Mouse (Mus musculus) layer of hippocampus, postnatal 36 days (tissue): ENCODE measurements around the gene Eif4b. TPM values are rescaled to one million over a fixed set of nuclear protein-coding genes. Genes with fewer than 3 reads are reported as not detected.

Experiments used
- DNase-seq, 2 experiments: peaks; one replicate each; pipeline ENCODE4 v3.0.0; 2022
- total RNA-seq, 2 experiments: library from RNA; stranded (reverse); gene quantifications; 2 replicates each; pipeline ENCODE4 v1.2.3; 2021

The Eif4b gene
- total RNA-seq, 2 experiments from 2014 or later: 179 to 182 TPM

- DNase-seq: no peak
Measured at GRCm38 (mm10) chr15:102102548-102103121, 29.1 kb downstream of the Eif4b start.

- no peak for DNase-seq
Measured at GRCm38 (mm10) chr15:102103371-102103946, 29.9 kb downstream of the Eif4b start.

GRCm38 (mm10) chr15:102103947-102104555 is 30.5 kb downstream of the Eif4b start:
- no peak for DNase-seq

- DNase-seq: no peak
Measured at GRCm38 (mm10) chr15:102105360-102105759, 31.8 kb downstream of the Eif4b start.

- no peak for DNase-seq
Measured at GRCm38 (mm10) chr15:102105764-102106730, 32.5 kb downstream of the Eif4b start.

- DNase-seq: no peak
Measured at GRCm38 (mm10) chr15:102106754-102107456, 33.3 kb downstream of the Eif4b start.

GRCm38 (mm10) chr15:102107689-102108573 is 34.4 kb downstream of the Eif4b start:
- DNase-seq: no peak

GRCm38 (mm10) chr15:102108651-102109525 is 35.3 kb downstream of the Eif4b start:
- DNase-seq: peak; percentile 72 to 82

GRCm38 (mm10) chr15:102110271-102110670 is 36.7 kb downstream of the Eif4b start:
- DNase-seq: no peak

- no peak for DNase-seq
Measured at GRCm38 (mm10) chr15:102110701-102111494, 37.3 kb downstream of the Eif4b start.

- DNase-seq: no peak
Measured at GRCm38 (mm10) chr15:102111495-102111829, 37.9 kb downstream of the Eif4b start.

GRCm38 (mm10) chr15:102112181-102112580 is 38.6 kb downstream of the Eif4b start:
- no peak for DNase-seq

- DNase-seq: no peak
Measured at GRCm38 (mm10) chr15:102112827-102113226, 39.3 kb downstream of the Eif4b start.

GRCm38 (mm10) chr15:102113674-102114073 is 40.1 kb downstream of the Eif4b start:
- no peak for DNase-seq

- no peak for DNase-seq
Measured at GRCm38 (mm10) chr15:102114651-102115260, 41.2 kb downstream of the Eif4b start.

GRCm38 (mm10) chr15:102115731-102116231 is 42.2 kb downstream of the Eif4b start:
- DNase-seq: no peak

- DNase-seq: no peak
Measured at GRCm38 (mm10) chr15:102116753-102117415, 43.3 kb downstream of the Eif4b start.
